Mouse (Mus musculus) adrenal gland, adult 18-20 months (tissue): ENCODE results near the gene Gm2163. TPM values are rescaled to one million over a fixed set of nuclear protein-coding genes. Genes with fewer than 3 reads are reported as not detected.
"Not testable (repeated sequence)": the region's sequence is repeated elsewhere in the genome, so short reads cannot be mapped to it uniquely, and the experiment has no call there.

Experiments used
- DNase-seq, 2 experiments: peaks; one replicate each; pipeline ENCODE4 v3.0.0; 2021 to 2022; ENCODE audit warnings: low spot score in 2 of 2
- long read RNA-seq, 2 experiments: library from polyadenylated mRNA; stranded (forward); transcript quantifications; one replicate each; pipeline ENCODE4 v2.0.0; 2021
- total RNA-seq, 2 experiments: library from RNA; stranded (reverse); gene quantifications; 1 replicate in 1 of 2; 2 replicates in 1 of 2; pipeline ENCODE4 v1.2.3; 2021

Gene Gm2163
- total RNA-seq = under 1 TPM; 0.32 to 0.66 TPM
- long read RNA-seq, experiment 1 = 0 reads
- long read RNA-seq, experiment 2 = 0 reads

- DNase-seq = not testable (repeated sequence)
Measured at GRCm38 (mm10) chr4:42466452-42466851, at the start of gene Gm2163. Gm2163 (plus strand) TSS chr4:42466752.

GRCm38 (mm10) chr4:42439078-42439477 is 27.5 kb upstream of the Gm2163 start, which contains the start of gene Gm21586:
Gm21586 (plus strand) TSS chr4:42439378.
- not testable (repeated sequence) for DNase-seq

GRCm38 (mm10) chr4:42528075-42528474 is 61.5 kb downstream of the Gm2163 start, which contains the start of gene Fam205a2:
Fam205a2 (minus strand) TSS chr4:42528175.
- DNase-seq = not testable (repeated sequence)

GRCm38 (mm10) chr4:42611895-42612294 is 145.3 kb downstream of the Gm2163 start, which contains the start of gene Gm10591:
Gm10591 (plus strand) TSS chr4:42612195.
- not testable (repeated sequence) for DNase-seq

GRCm38 (mm10) chr4:42629419-42629818 is 162.9 kb downstream of the Gm2163 start, which contains the start of gene Gm2564:
Gm2564 (plus strand) TSS chr4:42629719.
- not testable (repeated sequence) for DNase-seq

Other genes starting within 250 kb of the Gm2163 start
- gene Gm10600, start 226.1 kb upstream of the Gm2163 start, total RNA-seq = under 1 TPM; 0.35 to 0.73 TPM
- gene Ccl21b, start 211.0 kb upstream of the Gm2163 start, total RNA-seq = not detected
- gene Gm21953, start 172.5 kb upstream of the Gm2163 start, total RNA-seq = not detected
- not detected for gene Fam205a3, start 148.4 kb upstream of the Gm2163 start, total RNA-seq
- not detected for gene Gm21586, start 27.4 kb upstream of the Gm2163 start, total RNA-seq
- not detected for gene Fam205a2, start 61.4 kb downstream of the Gm2163 start, total RNA-seq
- not detected for gene Gm10591, start 145.4 kb downstream of the Gm2163 start, total RNA-seq
- gene Gm2564, start 163.0 kb downstream of the Gm2163 start, total RNA-seq = 10 to 100 TPM; 14.5 to 19.7 TPM
- 1 to 10 TPM in 1 of 2 experiments, not detected in 1; 5.9 TPM for gene Ccl27b, start 188.5 kb downstream of the Gm2163 start, total RNA-seq
- not detected for gene Il11ra2, start 195.1 kb downstream of the Gm2163 start, total RNA-seq